Mouse (Mus musculus): ENCODE measurements around the gene Neurl2. TPM values are rescaled to one million over a fixed set of nuclear protein-coding genes. Genes with fewer than 3 reads are reported as not detected.
"Not testable (repeated sequence)": the region's sequence is repeated elsewhere in the genome, so short reads cannot be mapped to it uniquely, and the experiment has no call there.

Neurl2 gene
- total RNA-seq, 1 experiment from 2014 or later = not detected

GRCm38 (mm10) chr2:164800252-164801004 lies 32.8 kb downstream of the Neurl2 start:
- ATAC-seq (replicated peaks in 1 of 2; ENCODE audit: insufficient read depth in 1 of 2, low FRiP score in 2 of 2, low TSS enrichment in 1 of 2, low read depth in 1 of 2, poor library complexity in 2 of 2, severe bottlenecking in 2 of 2) = no peak

- ATAC-seq (replicated peaks in 1 of 2; ENCODE audit: insufficient read depth in 1 of 2, low FRiP score in 2 of 2, low TSS enrichment in 1 of 2, low read depth in 1 of 2, poor library complexity in 2 of 2, severe bottlenecking in 2 of 2) = not testable (repeated sequence)
These were observed 34.7 kb downstream of the Neurl2 start for GRCm38 (mm10) chr2:164798554-164798953.

- no peak for ATAC-seq (replicated peaks in 1 of 2; ENCODE audit: insufficient read depth in 1 of 2, low FRiP score in 2 of 2, low TSS enrichment in 1 of 2, low read depth in 1 of 2, poor library complexity in 2 of 2, severe bottlenecking in 2 of 2)
These were observed 37.4 kb downstream of the Neurl2 start for GRCm38 (mm10) chr2:164795868-164796267.

GRCm38 (mm10) chr2:164794293-164794692 lies 39.0 kb downstream of the Neurl2 start:
- ATAC-seq (replicated peaks in 1 of 2; ENCODE audit: insufficient read depth in 1 of 2, low FRiP score in 2 of 2, low TSS enrichment in 1 of 2, low read depth in 1 of 2, poor library complexity in 2 of 2, severe bottlenecking in 2 of 2) = peak; percentile 63 to 68; a peak in 3 of 4 replicates

- no peak for ATAC-seq (replicated peaks in 1 of 2; ENCODE audit: insufficient read depth in 1 of 2, low FRiP score in 2 of 2, low TSS enrichment in 1 of 2, low read depth in 1 of 2, poor library complexity in 2 of 2, severe bottlenecking in 2 of 2)
These were observed 39.5 kb downstream of the Neurl2 start for GRCm38 (mm10) chr2:164793772-164794171.

- ATAC-seq (replicated peaks in 1 of 2; ENCODE audit: insufficient read depth in 1 of 2, low FRiP score in 2 of 2, low TSS enrichment in 1 of 2, low read depth in 1 of 2, poor library complexity in 2 of 2, severe bottlenecking in 2 of 2) = peak in 1 of 2 experiments; percentile 61; a peak in 2 of 4 replicates
These were observed 40.0 kb downstream of the Neurl2 start for GRCm38 (mm10) chr2:164793236-164793635.

GRCm38 (mm10) chr2:164792400-164793190 lies 40.7 kb downstream of the Neurl2 start:
- no peak for ATAC-seq (replicated peaks in 1 of 2; ENCODE audit: insufficient read depth in 1 of 2, low FRiP score in 2 of 2, low TSS enrichment in 1 of 2, low read depth in 1 of 2, poor library complexity in 2 of 2, severe bottlenecking in 2 of 2)

- ATAC-seq (replicated peaks in 1 of 2; ENCODE audit: insufficient read depth in 1 of 2, low FRiP score in 2 of 2, low TSS enrichment in 1 of 2, low read depth in 1 of 2, poor library complexity in 2 of 2, severe bottlenecking in 2 of 2) = no peak
These were observed 41.4 kb downstream of the Neurl2 start for GRCm38 (mm10) chr2:164791841-164792261.

- no peak for ATAC-seq (replicated peaks in 1 of 2; ENCODE audit: insufficient read depth in 1 of 2, low FRiP score in 2 of 2, low TSS enrichment in 1 of 2, low read depth in 1 of 2, poor library complexity in 2 of 2, severe bottlenecking in 2 of 2)
These were observed 42.8 kb downstream of the Neurl2 start for GRCm38 (mm10) chr2:164790451-164790850.

- ATAC-seq (replicated peaks in 1 of 2; ENCODE audit: insufficient read depth in 1 of 2, low FRiP score in 2 of 2, low TSS enrichment in 1 of 2, low read depth in 1 of 2, poor library complexity in 2 of 2, severe bottlenecking in 2 of 2) = no peak
These were observed 44.8 kb downstream of the Neurl2 start for GRCm38 (mm10) chr2:164788411-164788810.

- ATAC-seq (replicated peaks in 1 of 2; ENCODE audit: insufficient read depth in 1 of 2, low FRiP score in 2 of 2, low TSS enrichment in 1 of 2, low read depth in 1 of 2, poor library complexity in 2 of 2, severe bottlenecking in 2 of 2) = no peak
These were observed 45.5 kb downstream of the Neurl2 start for GRCm38 (mm10) chr2:164787779-164788178.

- ATAC-seq (replicated peaks in 1 of 2; ENCODE audit: insufficient read depth in 1 of 2, low FRiP score in 2 of 2, low TSS enrichment in 1 of 2, low read depth in 1 of 2, poor library complexity in 2 of 2, severe bottlenecking in 2 of 2) = peak; percentile 8 to 41; a peak in 2 of 4 replicates
These were observed 46.2 kb downstream of the Neurl2 start for GRCm38 (mm10) chr2:164787032-164787431.

- ATAC-seq (replicated peaks in 1 of 2; ENCODE audit: insufficient read depth in 1 of 2, low FRiP score in 2 of 2, low TSS enrichment in 1 of 2, low read depth in 1 of 2, poor library complexity in 2 of 2, severe bottlenecking in 2 of 2) = no peak
These were observed 46.8 kb downstream of the Neurl2 start for GRCm38 (mm10) chr2:164786388-164786885.

- ATAC-seq (replicated peaks in 1 of 2; ENCODE audit: insufficient read depth in 1 of 2, low FRiP score in 2 of 2, low TSS enrichment in 1 of 2, low read depth in 1 of 2, poor library complexity in 2 of 2, severe bottlenecking in 2 of 2) = peak; percentile 37 to 57
These were observed 47.5 kb downstream of the Neurl2 start, which contains the start of gene Snx21 for GRCm38 (mm10) chr2:164785481-164786387. Gene Snx21 (plus strand): TSS chr2:164785823.

- ATAC-seq (replicated peaks in 1 of 2; ENCODE audit: insufficient read depth in 1 of 2, low FRiP score in 2 of 2, low TSS enrichment in 1 of 2, low read depth in 1 of 2, poor library complexity in 2 of 2, severe bottlenecking in 2 of 2) = no peak
These were observed 48.3 kb downstream of the Neurl2 start for GRCm38 (mm10) chr2:164784869-164785420.

GRCm38 (mm10) chr2:164783926-164784581 lies 49.2 kb downstream of the Neurl2 start:
- ATAC-seq (replicated peaks in 1 of 2; ENCODE audit: insufficient read depth in 1 of 2, low FRiP score in 2 of 2, low TSS enrichment in 1 of 2, low read depth in 1 of 2, poor library complexity in 2 of 2, severe bottlenecking in 2 of 2) = no peak
